Mouse (Mus musculus) heart, adult 9 months (tissue): ENCODE measurements at regions not wholly inside any gene's neighbourhood (a gene's known extent, or its start where the extent isn't known, plus 50 kb on each side); places are given as distances from the start of the nearest gene placed in this dataset.
A peak's percentile ranks its signal among the peaks of the same experiment; 100 is the strongest.

Source experiments
- DNase-seq, 2 experiments: peaks; one replicate each; pipeline ENCODE4 v3.0.0; 2022; ENCODE audit warnings: low spot score in 2 of 2

DNA sequence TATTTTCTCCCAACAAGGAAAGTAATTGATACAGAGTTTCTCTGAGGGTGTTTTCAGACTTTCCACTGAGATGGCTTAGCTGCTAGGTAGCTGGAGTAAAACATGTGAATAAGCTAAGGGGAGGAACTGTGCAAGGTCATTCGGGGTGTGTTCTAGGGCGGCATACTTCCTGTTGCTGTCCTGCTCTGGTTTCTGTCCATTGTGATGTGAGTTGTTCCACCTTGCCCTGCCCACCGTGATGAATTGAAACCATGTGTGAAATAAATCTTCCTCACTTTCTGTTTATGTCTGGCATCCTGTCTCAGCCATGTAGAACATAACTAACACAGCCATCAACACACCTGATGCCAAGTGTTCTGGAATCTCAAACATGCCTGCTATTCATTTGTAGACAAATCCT is 472.6 kb upstream of the Nrp1 start:
- peak; percentile 6 to 39 for DNase-seq

- DNase-seq: no peak
Measured at GRCm38 (mm10) chr8:127890729-127891128, 467.7 kb upstream of the Nrp1 start.

- DNase-seq: no peak
Measured at GRCm38 (mm10) chr8:127894284-127894683, 464.1 kb upstream of the Nrp1 start.

DNA sequence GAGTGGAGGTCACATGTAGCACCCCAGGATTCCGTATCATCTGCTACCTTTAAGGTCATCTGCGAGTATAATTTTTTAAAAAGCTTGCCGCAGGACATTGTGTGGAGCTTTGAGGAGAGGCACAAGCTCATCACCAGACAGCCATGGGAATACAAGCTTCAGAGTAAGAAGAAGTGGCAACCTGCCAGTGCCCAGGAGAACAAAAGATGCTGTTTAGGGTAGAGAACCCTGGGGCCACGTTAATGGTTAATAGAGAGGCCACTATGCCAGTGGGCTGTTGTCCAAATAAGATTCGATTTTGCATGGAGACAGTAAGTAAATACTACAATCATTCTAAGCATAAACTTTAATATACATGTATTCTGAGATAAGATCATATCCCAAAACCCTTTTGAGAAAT is 450.0 kb upstream of the Nrp1 start:
- no peak for DNase-seq

DNA sequence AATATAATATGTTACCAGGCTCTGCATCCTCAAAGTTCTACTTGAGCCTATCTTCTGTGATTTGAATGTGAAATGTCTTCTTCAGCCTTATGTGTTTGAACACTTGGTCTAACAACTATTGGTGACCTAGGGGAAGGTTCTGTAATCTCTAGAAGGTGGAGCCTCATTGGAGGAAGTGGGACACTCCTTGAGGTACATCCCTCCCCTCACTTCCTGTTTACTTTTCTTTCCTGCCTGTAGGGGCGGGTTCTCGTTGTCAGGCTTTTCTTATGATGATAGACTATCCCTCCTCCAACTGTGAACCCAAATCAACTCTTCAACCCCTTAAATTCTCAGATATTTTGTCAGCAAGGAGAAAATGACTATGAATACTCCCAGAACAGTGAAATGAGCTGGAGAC is 448.8 kb upstream of the Nrp1 start:
- no peak for DNase-seq

GRCm38 (mm10) chr8:127914086-127914485 is 444.3 kb upstream of the Nrp1 start:
- peak; percentile 48 to 66 for DNase-seq

- no peak for DNase-seq
Measured at GRCm38 (mm10) chr8:127914914-127915313, 443.5 kb upstream of the Nrp1 start.

GRCm38 (mm10) chr8:127915591-127916028 is 442.8 kb upstream of the Nrp1 start:
- DNase-seq: no peak

DNA sequence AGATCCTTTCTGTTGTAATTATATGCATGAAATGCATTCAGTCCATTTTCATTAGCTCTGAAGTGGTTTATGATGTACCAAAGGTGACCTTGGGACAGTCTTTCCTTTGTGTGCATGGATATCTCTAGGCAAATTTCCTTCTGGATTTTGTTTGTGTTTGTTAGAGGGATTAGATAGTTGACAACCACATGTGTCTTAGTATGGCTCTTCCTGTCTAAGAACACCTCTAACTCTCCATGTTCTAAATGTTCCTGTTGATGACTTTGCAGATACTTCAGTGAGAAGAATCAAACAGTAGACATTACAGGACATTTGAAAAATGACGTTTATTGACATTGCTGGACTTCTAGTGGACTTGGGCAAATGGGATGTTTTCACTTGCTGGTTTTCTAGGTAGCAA is 436.5 kb upstream of the Nrp1 start:
- DNase-seq: no peak

- DNase-seq: no peak
Measured at GRCm38 (mm10) chr8:127923321-127923720, 435.1 kb upstream of the Nrp1 start.

DNA sequence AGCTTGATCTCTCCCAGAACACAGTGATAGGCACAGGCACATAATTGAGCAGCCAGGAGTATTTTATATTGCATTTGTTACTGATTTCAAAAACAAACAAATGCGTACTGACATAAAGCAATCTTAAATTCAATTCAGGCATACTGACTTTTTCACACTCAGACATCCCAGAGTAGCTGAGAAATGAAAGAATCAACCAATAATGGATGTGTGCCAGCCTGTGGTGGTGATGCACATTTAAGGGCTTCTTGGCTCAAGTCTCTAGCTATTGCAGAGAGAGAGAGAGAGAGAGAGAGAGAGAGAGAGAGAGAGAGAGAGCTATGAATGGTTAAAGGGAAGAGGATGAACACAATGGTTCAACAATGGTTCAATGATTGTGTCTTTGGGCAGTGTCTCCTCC is 426.1 kb upstream of the Nrp1 start:
- DNase-seq: no peak

DNA sequence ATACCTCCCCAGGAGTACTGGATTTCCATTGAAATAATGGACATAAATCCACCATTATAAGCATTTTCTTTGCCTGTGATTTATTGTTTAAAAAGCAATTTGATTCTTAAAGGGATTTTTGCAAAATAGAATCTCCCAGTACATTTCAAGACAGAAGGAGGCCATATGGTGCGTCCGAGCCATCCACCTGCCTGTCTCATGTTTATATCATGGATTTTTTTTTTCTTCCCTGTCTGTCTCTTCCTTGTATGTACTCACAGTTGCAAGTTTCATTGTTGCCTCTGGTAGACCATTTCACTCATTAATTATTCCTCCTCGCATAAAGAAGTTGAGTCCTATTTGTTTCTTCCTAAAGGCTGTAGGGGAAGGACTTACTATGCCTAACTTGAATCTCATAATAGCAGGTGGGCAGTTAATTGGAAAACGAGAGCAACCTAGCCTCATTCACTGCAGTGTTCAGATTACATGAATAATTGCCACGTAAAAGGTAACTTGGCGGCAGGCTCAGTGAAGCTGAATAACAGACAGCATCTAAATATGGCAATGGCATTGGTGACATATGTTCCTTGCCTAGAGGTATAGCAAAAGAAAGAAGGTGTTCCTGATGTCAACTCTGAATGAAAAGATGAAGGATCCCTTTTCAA is 421.5 kb upstream of the Nrp1 start:
- no peak for DNase-seq

- DNase-seq: no peak
Measured at GRCm38 (mm10) chr8:127939284-127939985, 419.0 kb upstream of the Nrp1 start.

DNA sequence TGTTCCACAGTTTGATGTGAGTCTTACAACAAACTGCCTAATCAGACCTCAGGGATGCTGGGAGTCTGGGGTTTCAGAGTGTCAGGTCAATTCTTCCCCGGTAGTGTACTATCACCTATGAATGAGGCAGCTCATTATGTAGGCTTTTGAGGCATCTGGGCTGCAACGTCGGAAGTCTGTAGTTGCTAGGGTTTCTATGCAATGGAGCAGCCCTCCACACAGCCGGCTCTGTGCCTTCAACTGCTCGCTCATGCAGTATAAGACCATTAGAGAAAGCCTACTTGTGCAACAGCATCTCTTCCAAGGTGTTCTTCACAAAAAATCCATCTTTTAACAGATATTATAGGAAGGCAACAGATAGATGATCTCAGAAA is 418.4 kb upstream of the Nrp1 start:
- DNase-seq: no peak

DNA sequence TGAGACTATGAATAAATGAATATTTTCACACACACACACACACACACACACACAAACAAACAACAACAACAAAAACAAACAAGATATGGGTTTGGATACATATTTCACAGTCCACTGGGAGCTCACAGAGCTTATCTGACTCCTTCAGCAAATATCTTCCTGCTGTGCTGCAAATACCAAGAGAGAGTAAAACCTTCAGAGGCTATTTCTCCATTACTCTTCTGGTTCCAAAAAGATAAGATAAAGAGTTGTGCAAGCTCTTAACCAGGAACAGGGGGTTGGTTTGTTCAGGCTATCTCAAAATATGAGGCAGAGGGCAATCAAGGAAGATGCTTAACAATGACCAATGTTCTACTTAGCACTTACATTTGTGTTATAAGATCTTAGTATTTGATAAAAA is 416.1 kb upstream of the Nrp1 start:
- DNase-seq: peak in 1 of 2 experiments; percentile 10

DNA sequence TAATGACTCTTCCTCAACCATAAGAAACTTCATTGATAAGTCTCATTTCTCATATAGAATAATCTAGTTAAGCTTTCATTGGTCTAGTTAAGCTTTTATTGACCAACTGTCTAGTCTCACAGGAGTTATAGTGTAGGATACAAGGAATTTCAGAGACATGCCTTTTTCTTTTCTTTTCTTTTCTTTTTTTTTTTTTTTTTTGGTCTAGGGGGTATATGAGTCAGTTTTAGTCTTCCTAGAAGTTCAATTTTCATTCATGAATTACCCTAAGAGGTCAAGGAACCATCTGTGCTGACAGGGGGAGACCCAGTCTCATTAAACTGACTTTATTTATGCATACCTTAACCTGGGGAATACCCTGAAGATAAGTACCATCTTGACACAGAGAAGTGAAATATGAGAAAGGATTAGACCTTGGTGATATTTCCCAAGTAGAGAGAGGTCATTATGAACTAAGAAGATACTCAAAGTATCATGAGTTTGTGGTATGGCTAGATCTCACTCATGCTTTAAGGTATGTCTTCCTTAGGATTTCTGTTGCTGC is 413.4 kb upstream of the Nrp1 start:
- no peak for DNase-seq

- DNase-seq: no peak
Measured at GRCm38 (mm10) chr8:127957571-127957970, 400.8 kb upstream of the Nrp1 start.

DNA sequence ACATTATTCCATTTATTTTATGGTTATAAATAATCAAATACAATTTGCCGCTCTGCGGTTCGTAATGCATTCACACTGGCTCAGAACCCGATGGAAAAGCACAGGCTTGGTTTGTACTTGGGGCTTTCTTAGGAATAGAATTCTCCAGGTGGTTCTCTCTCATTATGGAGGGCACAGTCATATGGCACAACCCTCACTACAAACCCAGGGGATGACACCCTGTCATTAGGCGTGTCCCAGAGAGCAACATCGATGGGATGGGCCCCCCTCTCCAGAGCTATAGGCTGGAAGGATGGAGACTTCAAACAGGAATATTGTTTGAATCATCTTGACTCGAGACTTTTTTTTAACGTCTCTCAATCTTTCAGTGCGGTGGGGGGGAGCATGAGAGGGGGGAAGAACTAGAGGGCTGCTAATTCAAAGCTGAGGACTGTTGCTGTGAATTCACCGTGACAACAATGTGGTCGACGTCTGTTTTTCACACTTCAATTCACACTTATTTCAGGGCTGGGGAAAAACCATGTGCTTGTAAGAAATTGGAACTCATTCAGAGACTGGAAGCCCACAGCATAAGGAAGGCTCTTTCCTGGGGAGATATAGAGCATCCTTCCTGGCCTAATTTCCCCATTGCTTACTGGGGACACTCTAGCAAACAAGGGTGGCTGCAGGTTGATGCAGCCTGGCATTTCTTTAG is 399.9 kb upstream of the Nrp1 start:
- DNase-seq: no peak

DNA sequence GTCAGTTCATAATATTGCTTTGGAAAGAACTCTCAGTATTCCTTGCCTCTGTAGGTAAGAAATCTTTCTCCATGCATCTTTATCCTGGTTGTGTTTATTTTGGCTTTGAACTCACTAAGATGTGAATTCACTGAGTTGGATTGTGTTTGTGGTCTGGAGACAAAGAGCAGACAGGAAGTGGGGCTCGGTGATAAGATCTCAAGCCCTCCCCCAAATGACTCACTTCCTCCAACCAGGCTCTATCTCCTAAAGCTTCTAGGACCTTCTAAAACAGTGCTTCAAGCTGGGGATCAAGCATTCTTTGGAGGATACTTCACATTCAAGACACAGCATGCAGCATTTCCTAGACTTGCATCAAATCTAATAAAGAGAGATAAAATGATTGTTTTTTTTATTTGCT is 395.5 kb upstream of the Nrp1 start:
- peak; percentile 26 to 36 for DNase-seq

GRCm38 (mm10) chr8:127963625-127964024 is 394.8 kb upstream of the Nrp1 start:
- no peak for DNase-seq

- no peak for DNase-seq
Measured at GRCm38 (mm10) chr8:127964801-127965200, 393.6 kb upstream of the Nrp1 start.

GRCm38 (mm10) chr8:127965341-127965740 is 393.1 kb upstream of the Nrp1 start:
- no peak for DNase-seq

- no peak for DNase-seq
Measured at GRCm38 (mm10) chr8:127968026-127968425, 390.4 kb upstream of the Nrp1 start.
